Mouse (Mus musculus) spleen, adult 2 months (tissue): ENCODE measurements around the gene Tmem273.

Experiments
- CTCF ChIP-seq: fragments of 200-500 bp; IDR thresholded peaks from 2 replicates; pipeline ENCODE4 v1.5.1; 2011; ENCODE audit warnings: mild to moderate bottlenecking, inconsistent platforms; ENCODE audit not compliant: insufficient read depth, insufficient read length, insufficient replicate concordance; ENCODE audit errors: extremely low read depth
- POLR2A ChIP-seq: fragments of 200-500 bp; IDR thresholded peaks from 2 replicates; pipeline ENCODE4 v1.6.1; 2011; ENCODE audit warnings: low read depth, low read length, inconsistent platforms

GRCm38 (mm10) chr14:32827165-32827564 is 41.4 kb downstream of the Tmem273 start:
- TF ChIP-seq CTCF (no peak), POLR2A (no peak)
